Mouse (Mus musculus) olfactory bulb, adult 2 months (tissue): Measurements from ENCODE around the gene Cfap57. TPM values are rescaled to one million over a fixed set of nuclear protein-coding genes. Genes with fewer than 3 reads are reported as not detected.
"Not testable (repeated sequence)": the region's sequence is repeated elsewhere in the genome, so short reads cannot be mapped to it uniquely, and the experiment has no call there.

Experiments
- H3K27ac ChIP-seq: fragments of 200-500 bp; 2 replicates; pipeline ENCODE4 v1.5.1; 2012; ENCODE audit warnings: low read depth, low read length; ENCODE audit not compliant: insufficient read depth
- H3K4me1 ChIP-seq: fragments of 200-500 bp; 2 replicates; pipeline ENCODE4 v1.6.1; 2012; ENCODE audit warnings: low read length; ENCODE audit not compliant: control insufficient read depth, insufficient read depth
- H3K4me3 ChIP-seq: fragments of 200-500 bp; 2 replicates; pipeline ENCODE4 v1.5.1; 2012; ENCODE audit warnings: mild to moderate bottlenecking, low read depth, low read length, moderate library complexity; ENCODE audit not compliant: insufficient read depth
- CTCF ChIP-seq: fragments of 200-500 bp; IDR thresholded peaks from 2 replicates; pipeline ENCODE4 v1.5.1; 2012; ENCODE audit warnings: low read depth, mild to moderate bottlenecking, low read length, moderate library complexity; ENCODE audit not compliant: insufficient read depth
- POLR2A ChIP-seq: fragments of 200-500 bp; IDR thresholded peaks from 2 replicates; pipeline ENCODE4 v1.6.1; 2012; ENCODE audit warnings: mild to moderate bottlenecking, low read depth, low read length, moderate library complexity; ENCODE audit not compliant: insufficient read depth
- WGBS: fragments of 180-500 bp; shearing (Covaris S2); methylation state at CpG from one replicate; pipeline ENCODE4 v1.1.7; 2018; 5-methylcytosine and 5-hydroxymethylcytosine counted together
- polyA plus RNA-seq: library from polyadenylated mRNA; stranded (reverse); fragments of >200 nt; gene quantifications from 2 replicates; pipeline ENCODE4 v1.2.4, GENCODE M21; 2012; ENCODE audit warnings: low replicate concordance; ENCODE audit not compliant: missing spikeins, insufficient read depth, insufficient read length

The Cfap57 gene
- polyA plus RNA-seq, 1 experiment: not detected

DNA sequence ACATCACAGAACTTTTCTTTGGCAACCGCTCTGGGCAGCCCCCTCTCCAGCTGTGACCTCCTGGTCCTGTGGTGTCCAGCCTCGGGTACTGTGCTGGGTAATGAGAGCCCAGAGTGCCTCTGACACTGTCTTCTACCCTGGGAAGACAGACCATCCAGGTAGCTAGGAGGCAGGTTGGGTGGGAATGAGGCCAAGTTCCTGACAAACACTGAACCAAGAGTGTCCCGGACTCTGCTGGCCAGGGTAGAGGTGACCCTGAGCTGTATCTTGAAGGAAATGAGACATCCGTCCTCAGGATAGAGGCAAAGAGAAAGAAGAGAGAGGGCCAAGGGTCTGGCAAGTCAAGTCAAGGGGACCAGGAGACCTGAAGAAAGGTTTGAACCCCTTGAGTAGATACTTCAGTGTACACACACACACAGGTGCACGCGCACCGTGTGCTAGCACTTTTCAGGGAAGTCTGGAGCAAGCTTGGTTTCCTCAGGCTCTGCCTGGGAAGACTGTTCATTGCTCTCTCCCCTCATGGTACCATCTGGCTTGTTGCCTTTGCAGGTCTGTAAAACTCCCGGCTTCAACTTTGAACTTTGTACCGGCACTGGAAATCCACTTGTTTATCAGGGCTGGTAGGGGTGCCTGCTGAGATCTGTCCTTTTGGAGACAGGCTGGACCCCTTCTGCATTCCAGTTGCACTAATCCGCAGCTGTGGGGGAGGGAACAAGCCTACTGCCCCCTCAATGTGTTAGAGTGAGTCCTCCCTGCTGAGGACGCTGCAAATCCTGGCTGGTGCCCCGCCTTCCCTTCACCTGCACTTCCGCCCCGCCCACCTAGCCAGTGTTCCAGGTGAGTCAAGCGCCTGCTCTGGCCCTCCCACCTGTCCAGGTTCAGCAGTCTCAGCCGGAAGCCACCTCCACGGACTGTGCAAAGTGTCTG, 93.9 kb downstream of the Cfap57 start, which contains the start of gene 2610528J11Rik:
Gene 2610528J11Rik, plus strand, starts transcription at position 592 of the 927 bp plus-strand sequence.
- TF ChIP-seq CTCF (no peak), POLR2A (no peak)

DNA sequence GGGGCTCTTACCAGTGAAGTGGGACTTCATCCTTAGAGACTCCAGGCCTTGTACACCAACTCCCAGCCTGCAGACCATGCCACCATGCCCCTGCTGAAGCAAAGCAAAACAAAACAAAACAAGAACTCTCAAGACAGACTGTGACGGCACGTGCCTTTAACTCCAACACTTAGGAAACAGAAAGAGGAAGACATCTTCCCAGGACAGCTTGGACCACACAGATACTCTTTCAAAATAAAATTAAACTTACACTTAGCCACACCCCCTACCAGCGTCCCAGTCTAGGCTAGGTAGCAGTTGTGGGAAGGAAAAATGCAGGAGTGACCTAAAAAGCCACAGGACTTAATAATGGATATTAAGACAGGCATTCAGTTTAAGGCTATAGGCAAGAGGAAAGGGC, 94.8 kb downstream of the Cfap57 start:
- 84% methylated on average over 3 of the region's 3 CpGs for WGBS
- no peak for TF ChIP-seq POLR2A
- TF ChIP-seq CTCF: no peak

More for the DNA sequence above, 93.9 kb downstream of the Cfap57 start, which contains the start of gene 2610528J11Rik:
- WGBS: 48% methylated on average over 17 of the region's 17 CpGs
- Histone ChIP-seq H3K27ac (no peak within 1 kb of the TSS), H3K4me1 (0 out of 2 replicates have a peak, but pooled peaks cover 3% of the 10 kb centered on the region), H3K4me3 (no peak within 1 kb of the TSS)

DNA sequence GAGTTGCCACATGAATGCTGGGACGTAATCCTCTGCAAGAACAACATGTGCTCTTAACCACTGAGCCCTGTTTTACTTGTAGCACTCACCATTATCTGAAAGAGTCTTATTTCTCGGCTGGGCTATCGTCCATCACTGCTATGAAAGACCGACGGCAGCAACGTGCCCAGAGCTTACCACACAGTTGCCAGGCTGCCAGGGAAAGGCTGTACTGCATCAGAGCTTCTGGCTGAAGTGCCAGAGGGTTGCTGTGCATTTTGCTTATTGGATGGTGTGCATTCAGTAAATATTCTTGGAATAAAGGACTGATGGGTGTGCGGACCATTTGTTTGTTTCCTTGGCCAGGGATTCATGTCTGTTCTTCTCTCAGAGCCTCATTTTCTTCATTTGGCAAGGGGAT, 96.6 kb downstream of the Cfap57 start:
- Histone ChIP-seq H3K4me3 (no peak overlapping the region), H3K4me1 (0 out of 2 replicates have a peak, but pooled peaks cover 3% of the 10 kb centered on the region), H3K27ac (no peak overlapping the region)
- WGBS: 30% methylated on average over 7 of the region's 7 CpGs
- no peak for TF ChIP-seq POLR2A
- TF ChIP-seq CTCF: no peak

More for the DNA sequence above, 94.8 kb downstream of the Cfap57 start:
- Histone ChIP-seq H3K27ac (no peak overlapping the region), H3K4me3 (no peak overlapping the region), H3K4me1 (0 out of 2 replicates have a peak, but pooled peaks cover 3% of the 10 kb centered on the region)

GRCm38 (mm10) chr4:118522248-118522647, 98.3 kb downstream of the Cfap57 start:
- WGBS: 86% methylated on average over 7 of the region's 7 CpGs
- H3K4me1 ChIP-seq: peaks cover 4% of the 10 kb centered on the region; the same call in 1 of the 2 replicates
- TF ChIP-seq POLR2A (no peak), CTCF (no peak)
- H3K4me3 ChIP-seq: no peak overlapping the region
- no peak overlapping the region for H3K27ac ChIP-seq

DNA sequence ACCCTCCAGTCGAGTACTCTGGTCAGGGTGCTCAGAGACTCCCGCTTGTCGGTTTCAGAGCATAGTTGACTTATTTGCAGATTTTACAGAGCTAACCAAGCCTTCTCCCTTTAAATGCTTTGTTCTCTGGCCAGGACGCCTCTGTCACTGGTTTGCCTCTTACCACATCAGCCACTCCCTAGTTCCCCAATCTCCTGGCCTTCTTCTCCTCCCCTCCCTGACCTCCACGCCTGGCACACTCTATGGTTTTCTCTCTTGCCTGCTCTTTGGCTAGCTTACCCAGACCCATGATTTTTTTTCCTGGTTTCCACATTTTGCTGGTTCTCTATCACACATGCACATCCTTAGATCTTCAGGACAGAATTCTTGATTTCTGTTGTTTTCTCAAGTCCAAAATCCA, 102.4 kb downstream of the Cfap57 start:
- H3K4me1 ChIP-seq: peaks cover 3% of the 10 kb centered on the region; the same call in 1 of the 2 replicates
- no peak for TF ChIP-seq POLR2A
- no peak for TF ChIP-seq CTCF
- no peak overlapping the region for H3K4me3 ChIP-seq
- WGBS: 88% methylated on average over 5 of the region's 5 CpGs
- H3K27ac ChIP-seq: no peak overlapping the region

- TF ChIP-seq CTCF (no peak), POLR2A (no peak)
- Histone ChIP-seq H3K27ac (no peak overlapping the region), H3K4me3 (no peak overlapping the region), H3K4me1 (peaks cover 3% of the 10 kb centered on the region; the same call in 1 of the 2 replicates)
- 49% methylated on average over 16 of the region's 16 CpGs for WGBS
Measured at GRCm38 (mm10) chr4:118517497-118518146, 103.0 kb downstream of the Cfap57 start.

DNA sequence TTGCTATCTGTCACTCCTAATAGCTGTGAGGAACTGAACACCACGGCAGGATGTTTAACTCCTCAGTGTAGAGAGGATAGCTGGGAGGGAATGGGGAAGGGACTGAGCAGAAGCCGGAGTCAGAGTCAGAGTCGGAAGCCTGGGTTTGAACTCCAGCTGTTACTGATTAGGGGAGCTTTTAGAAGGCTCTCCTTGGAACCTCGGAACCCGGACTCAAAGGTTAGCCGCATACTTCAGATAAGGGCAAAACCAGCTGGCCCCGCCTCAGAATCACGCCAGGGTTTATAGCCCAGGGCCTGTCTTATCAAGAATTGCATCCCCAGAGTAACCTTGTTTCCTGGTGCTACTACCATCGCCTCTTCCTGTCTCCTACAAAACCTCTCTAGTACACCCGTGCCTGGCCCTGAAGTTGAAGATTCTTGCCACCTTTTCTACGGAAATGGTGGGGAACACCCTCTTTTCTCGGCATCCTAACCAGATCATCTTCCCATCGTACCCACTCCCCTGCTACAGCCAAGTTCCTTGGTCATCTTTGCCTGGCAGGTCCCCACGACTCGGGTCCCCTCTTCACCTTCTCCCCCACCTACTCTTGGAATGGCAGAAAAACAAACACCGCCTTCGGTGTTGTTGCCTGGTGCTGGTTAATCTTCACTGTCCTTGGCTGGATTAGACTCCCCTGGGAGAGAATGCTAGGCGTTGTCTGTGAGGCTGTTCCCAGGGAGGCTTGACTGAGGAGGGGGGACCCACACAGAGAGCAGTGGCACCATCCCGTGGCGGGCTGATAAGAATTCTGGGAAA, 103.7 kb downstream of the Cfap57 start:
- H3K4me3 ChIP-seq: no peak overlapping the region
- peaks cover 3% of the 10 kb centered on the region; the same call in 1 of the 2 replicates for H3K4me1 ChIP-seq
- 56% methylated on average over 20 of the region's 20 CpGs for whole genome bisulfite sequencing
- TF ChIP-seq POLR2A: no peak
- TF ChIP-seq CTCF: no peak
- H3K27ac ChIP-seq: no peak overlapping the region

- Histone ChIP-seq H3K4me1 (no peaks in the 10 kb centered on the region), H3K27ac (no peak overlapping the region), H3K4me3 (no peak overlapping the region)
- WGBS: 37% methylated on average over 6 of the region's 6 CpGs
- TF ChIP-seq POLR2A (no peak), CTCF (no peak)
Measured at GRCm38 (mm10) chr4:118509050-118509449, 111.5 kb downstream of the Cfap57 start.

DNA sequence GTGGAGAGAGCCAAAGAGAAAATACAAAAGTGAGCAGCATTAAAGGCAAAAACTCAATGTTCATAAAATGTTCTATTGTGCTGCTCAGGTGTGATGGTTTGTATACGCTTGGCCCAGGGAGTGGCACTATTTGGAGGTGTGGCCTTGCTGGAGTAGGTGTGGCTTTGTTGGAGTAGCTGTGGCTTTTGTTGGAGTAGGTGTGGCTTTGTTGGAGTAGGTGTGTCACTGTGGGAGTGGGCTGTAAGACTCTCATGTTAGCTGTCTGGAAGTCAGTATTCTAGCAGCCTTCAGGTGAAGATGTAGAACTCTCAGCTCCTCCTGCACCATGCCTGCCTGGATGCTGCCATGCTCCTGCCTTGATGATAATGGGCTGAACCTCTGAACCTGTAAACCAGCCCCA, 113.4 kb downstream of the Cfap57 start:
- not testable (repeated sequence) for H3K4me3 ChIP-seq, H3K4me1 ChIP-seq, H3K27ac ChIP-seq
- 94% methylated on average over 1 of the region's 1 CpGs for WGBS
